In the genomic region with DNA sequence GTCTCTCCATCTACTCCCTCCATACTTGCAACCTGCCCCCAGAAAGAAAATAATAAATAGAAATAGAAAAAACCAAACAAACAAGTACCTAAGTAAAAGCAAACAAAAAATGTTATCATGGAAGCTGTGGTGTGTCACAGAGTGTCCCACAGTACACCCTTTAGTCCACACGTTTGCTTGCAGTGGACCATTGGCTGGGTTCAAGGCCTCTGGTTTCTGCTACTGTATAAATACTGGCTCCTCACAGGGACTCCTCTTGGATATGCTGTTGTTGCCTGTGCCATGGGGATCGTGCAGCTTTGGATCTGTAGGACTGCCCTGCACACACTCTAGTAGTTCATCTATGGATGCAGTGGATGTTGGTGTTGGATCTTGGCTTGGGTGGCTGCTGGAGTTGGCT, we compare ENCODE assay signal across 25 mouse cellular contexts. TPM values are rescaled to one million over a fixed set of nuclear protein-coding genes. Genes with fewer than 3 reads are reported as not detected.
"Had no signal": no experiment of that assay in that cellular context is flagged by ENCODE, and none has a peak within 500 bp of the region (broad histone marks: within the 10 kb centered on the region; RNA-seq: fewer than 3 reads in every experiment).

No protein-coding gene starts in this region.

- DNase-seq: lung, adult 2 months; lung, postnatal 14 days; lung, postnatal 36 days; midbrain, embryonic 14.5 days; retina, postnatal 1 day; right cerebral cortex, adult 18-20 months; right cerebral cortex, postnatal 25 days; right cerebral cortex, postnatal 4 days; spleen, adult 18-20 months; thymus, adult 18-20 months; thymus, postnatal 14 days; thymus, postnatal 36 days had no signal

- H3K4me2 ChIP-seq: lung, embryonic 15.5 days; midbrain, embryonic 12.5 days; neural tube, embryonic 13.5 days; neural tube, embryonic 15.5 days had no signal

- H3K4me1 ChIP-seq: lung, embryonic 15.5 days; midbrain, embryonic 12.5 days; neural tube, embryonic 13.5 days; neural tube, embryonic 15.5 days had no signal

- H3K9me3 ChIP-seq: lung, embryonic 15.5 days; megakaryocyte, embryonic 14.5 days; midbrain, embryonic 10.5 days; midbrain, embryonic 12.5 days; neural tube, embryonic 13.5 days; neural tube, embryonic 15.5 days had no signal

- H3K9ac ChIP-seq: lung, embryonic 15.5 days; midbrain, embryonic 12.5 days; neural tube, embryonic 13.5 days; neural tube, embryonic 15.5 days had no signal

- H3K27ac ChIP-seq: lung, embryonic 15.5 days; macrophage; midbrain, embryonic 10.5 days; midbrain, embryonic 12.5 days; neural tube, embryonic 13.5 days; neural tube, embryonic 15.5 days had no signal

- H3K4me3 ChIP-seq: lung, embryonic 15.5 days; megakaryocyte, embryonic 14.5 days; midbrain, embryonic 10.5 days; midbrain, embryonic 12.5 days; myocyte; neural tube, embryonic 13.5 days; neural tube, embryonic 15.5 days had no signal

- H3K27me3 ChIP-seq: lung, embryonic 15.5 days; megakaryocyte, embryonic 14.5 days; midbrain, embryonic 12.5 days; neural tube, embryonic 13.5 days; neural tube, embryonic 15.5 days had no signal

- ATAC-seq: lung, postnatal 0 days; midbrain, embryonic 16.5 days had no signal

RNA-seq across cellular contexts. Expression of a gene that starts 27.1 kb away (rescaled TPM):
- total RNA-seq: megakaryocyte progenitor cell, adult 5-6 weeks had no signal
- polyA plus RNA-seq: macrophage; midbrain, embryonic 14.5 days; midbrain, embryonic 16.5 days; myocyte; neural tube, embryonic 11.5 days; neural tube, embryonic 13.5 days; small intestine, adult 2 months had no signal
